Mouse (Mus musculus): ENCODE measurements at regions not wholly inside any gene's neighbourhood (a gene's known extent, or its start where the extent isn't known, plus 50 kb on each side); places are given as distances from the start of the nearest gene placed in this dataset.
A peak's percentile ranks its signal among the peaks of the same experiment; 100 is the strongest.

GRCm38 (mm10) chr8:79587258-79587657 lies 52.2 kb upstream of the Otud4 start:
- DNase-seq = no peak

- peak; percentile 11 for DNase-seq
These were observed 54.5 kb upstream of the Otud4 start for GRCm38 (mm10) chr8:79584966-79585365.

- no peak for DNase-seq
These were observed 56.1 kb upstream of the Otud4 start for GRCm38 (mm10) chr8:79583326-79583725.

GRCm38 (mm10) chr8:79582195-79582594 lies 57.2 kb upstream of the Otud4 start:
- no peak for DNase-seq

GRCm38 (mm10) chr8:79576086-79576485 lies 63.3 kb upstream of the Otud4 start:
- no peak for DNase-seq

- no peak for DNase-seq
These were observed 64.2 kb upstream of the Otud4 start for GRCm38 (mm10) chr8:79575175-79575734.

GRCm38 (mm10) chr8:79573491-79573890 lies 65.9 kb upstream of the Otud4 start:
- no peak for DNase-seq

- DNase-seq = no peak
These were observed 66.9 kb upstream of the Otud4 start for GRCm38 (mm10) chr8:79572526-79572925.

GRCm38 (mm10) chr8:79563101-79563500 lies 76.3 kb upstream of the Otud4 start:
- DNase-seq = no peak

GRCm38 (mm10) chr8:79562669-79563068 lies 76.7 kb upstream of the Otud4 start:
- DNase-seq = no peak

GRCm38 (mm10) chr8:79562071-79562581 lies 77.3 kb upstream of the Otud4 start:
- DNase-seq = no peak

GRCm38 (mm10) chr8:79561269-79562063 lies 78.0 kb upstream of the Otud4 start:
- DNase-seq = no peak

- no peak for DNase-seq
These were observed 79.9 kb upstream of the Otud4 start for GRCm38 (mm10) chr8:79559516-79559915.

- DNase-seq = no peak
These were observed 85.1 kb upstream of the Otud4 start for GRCm38 (mm10) chr8:79554311-79554710.

- no peak for DNase-seq
These were observed 89.3 kb upstream of the Otud4 start for GRCm38 (mm10) chr8:79550151-79550550.

GRCm38 (mm10) chr8:79548156-79548555 lies 91.3 kb upstream of the Otud4 start:
- DNase-seq = no peak

- no peak for DNase-seq
These were observed 93.5 kb upstream of the Otud4 start for GRCm38 (mm10) chr8:79545866-79546373.

GRCm38 (mm10) chr8:79542461-79542860 lies 97.0 kb upstream of the Otud4 start:
- no peak for DNase-seq

- no peak for DNase-seq
These were observed 99.4 kb upstream of the Otud4 start for GRCm38 (mm10) chr8:79540053-79540452.

- DNase-seq = no peak
These were observed 105.0 kb upstream of the Otud4 start for GRCm38 (mm10) chr8:79534271-79534889.

GRCm38 (mm10) chr8:79529556-79529955 lies 109.9 kb upstream of the Otud4 start:
- no peak for DNase-seq

- DNase-seq = no peak
These were observed 117.4 kb upstream of the Otud4 start for GRCm38 (mm10) chr8:79522040-79522439.

GRCm38 (mm10) chr8:79518966-79519365 lies 119.6 kb upstream of the Smad1 start:
- no peak for DNase-seq

- DNase-seq = no peak
These were observed 116.0 kb upstream of the Smad1 start for GRCm38 (mm10) chr8:79515282-79515783.

Measured in cerebellum, adult 11 months (tissue).